Mouse (Mus musculus) E14TG2a.4 (cell line): Measurements from ENCODE around the gene Pip5k1c.

Experiments
- CTCF ChIP-seq: conservative IDR thresholded peaks from 2 replicates; pipeline ENCODE4 v1.5.1; 2014; ENCODE audit warnings: low read length
- NANOG ChIP-seq: IDR thresholded peaks from 2 replicates; pipeline ENCODE4 v1.6.1; 2014; ENCODE audit warnings: borderline replicate concordance, low read length, mixed read lengths
- POU5F1 ChIP-seq: IDR thresholded peaks from 2 replicates; pipeline ENCODE4 v1.6.1; 2014; ENCODE audit warnings: low read length, borderline replicate concordance

- TF ChIP-seq CTCF, result no peak
- no peak for TF ChIP-seq NANOG
- no peak for TF ChIP-seq POU5F1
These were observed 10.0 kb downstream of the Pip5k1c start for GRCm38 (mm10) chr10:81302781-81303218.
